Mouse (Mus musculus) lung, embryonic 15.5 days (tissue): ENCODE results near the gene Dscam. TPM values are rescaled to one million over a fixed set of nuclear protein-coding genes. Genes with fewer than 3 reads are reported as not detected.

Source experiments
- ATAC-seq: fragments of 200-750 bp; cut with Nextera tagmentation; 2 replicates; pipeline ENCODE4 v1.8.0; 2017; ENCODE audit warnings: moderate number of reproducible peaks, borderline replicate concordance; ENCODE audit not compliant: low FRiP score, low TSS enrichment; ENCODE audit errors: extremely low read depth
- H3K27ac ChIP-seq: fragments of 300-500 bp; sonication (generic); 2 replicates; pipeline ENCODE4 v1.5.1; 2015; ENCODE audit warnings: moderate library complexity, mild to moderate bottlenecking, inconsistent platforms
- H3K27me3 ChIP-seq: fragments of 300-500 bp; sonication (generic); 2 replicates; pipeline ENCODE4 v1.6.1; 2015; ENCODE audit warnings: inconsistent platforms
- H3K36me3 ChIP-seq: fragments of 300-500 bp; sonication (generic); 2 replicates; pipeline ENCODE4 v1.6.1; 2015; ENCODE audit warnings: inconsistent platforms
- H3K4me1 ChIP-seq: fragments of 300-500 bp; sonication (generic); 2 replicates; pipeline ENCODE4 v1.6.1; 2015; ENCODE audit warnings: inconsistent platforms
- H3K4me2 ChIP-seq: fragments of 300-500 bp; sonication (generic); 2 replicates; pipeline ENCODE4 v1.6.1; 2015; ENCODE audit warnings: inconsistent platforms, mild to moderate bottlenecking, moderate library complexity
- H3K4me3 ChIP-seq: fragments of 300-500 bp; sonication (generic); 2 replicates; pipeline ENCODE4 v1.5.1; 2015; ENCODE audit warnings: mild to moderate bottlenecking, inconsistent platforms
- H3K9ac ChIP-seq: fragments of 300-500 bp; sonication (generic); 2 replicates; pipeline ENCODE4 v1.6.1; 2015; ENCODE audit warnings: inconsistent platforms
- H3K9me3 ChIP-seq: fragments of 300-500 bp; sonication (generic); 2 replicates; pipeline ENCODE4 v1.6.1; 2016; ENCODE audit warnings: inconsistent platforms
- WGBS: fragments of 180-500 bp; shearing (Covaris S2); methylation state at CpG from one replicate; pipeline ENCODE4 v1.1.7; 2015; 5-methylcytosine and 5-hydroxymethylcytosine counted together
- polyA plus RNA-seq: library from polyadenylated mRNA; unstranded; fragments of >200 nt; fragmentation: Nextera tagmentation; extraction: Ambion mirVana; gene quantifications from 2 replicates; pipeline ENCODE4 v1.2.1, GENCODE M21; 2015

Dscam gene
- polyA plus RNA-seq, 1 experiment from 2014 or later = not detected

GRCm38 (mm10) chr16:96723066-96723669 lies 447.4 kb downstream of the Dscam start:
- Histone ChIP-seq H3K9ac (no peak overlapping the region), H3K4me3 (no peak overlapping the region), H3K9me3 (no peaks in the 10 kb centered on the region), H3K4me2 (no peak overlapping the region), H3K27ac (no peak overlapping the region), H3K4me1 (no peaks in the 10 kb centered on the region), H3K27me3 (no peaks in the 10 kb centered on the region), H3K36me3 (no peaks in the 10 kb centered on the region)
- no peak; the same call in 1 of the 2 replicates for ATAC-seq
- WGBS = 67% methylated on average over 2 of the region's 2 CpGs

GRCm38 (mm10) chr16:96722135-96722534 lies 448.4 kb downstream of the Dscam start:
- H3K4me2 ChIP-seq = no peak overlapping the region
- H3K4me3 ChIP-seq = no peak overlapping the region
- no peaks in the 10 kb centered on the region for H3K9me3 ChIP-seq
- H3K27me3 ChIP-seq = no peaks in the 10 kb centered on the region
- no peaks in the 10 kb centered on the region for H3K36me3 ChIP-seq
- no peak for ATAC-seq
- H3K27ac ChIP-seq = no peak overlapping the region
- no peaks in the 10 kb centered on the region for H3K4me1 ChIP-seq
- no peak overlapping the region for H3K9ac ChIP-seq
- 45% methylated on average over 3 of the region's 3 CpGs for WGBS

- Histone ChIP-seq H3K27me3 (no peaks in the 10 kb centered on the region), H3K27ac (no peak overlapping the region), H3K9me3 (no peaks in the 10 kb centered on the region), H3K4me2 (no peak overlapping the region), H3K36me3 (no peaks in the 10 kb centered on the region), H3K9ac (no peak overlapping the region), H3K4me1 (no peaks in the 10 kb centered on the region), H3K4me3 (no peak overlapping the region)
- WGBS = 58% methylated on average over 9 of the region's 9 CpGs
- ATAC-seq = no peak
Measured at GRCm38 (mm10) chr16:96721241-96721640, 449.3 kb downstream of the Dscam start.

GRCm38 (mm10) chr16:96720666-96721065 lies 449.9 kb downstream of the Dscam start:
- WGBS = 59% methylated on average over 5 of the region's 5 CpGs
- ATAC-seq = no peak

GRCm38 (mm10) chr16:96718221-96718620 lies 452.3 kb downstream of the Dscam start:
- Histone ChIP-seq H3K27me3 (no peaks in the 10 kb centered on the region), H3K36me3 (no peaks in the 10 kb centered on the region), H3K9ac (no peak overlapping the region), H3K27ac (no peak overlapping the region), H3K4me2 (no peak overlapping the region), H3K4me3 (no peak overlapping the region), H3K9me3 (no peaks in the 10 kb centered on the region), H3K4me1 (no peaks in the 10 kb centered on the region)
- WGBS = 0% methylated on average over 2 of the region's 2 CpGs
- ATAC-seq = no peak

More at GRCm38 (mm10) chr16:96720666-96721065, 449.9 kb downstream of the Dscam start:
- H3K36me3 ChIP-seq = no peaks in the 10 kb centered on the region
- no peak overlapping the region for H3K4me3 ChIP-seq
- no peaks in the 10 kb centered on the region for H3K27me3 ChIP-seq
- H3K27ac ChIP-seq = no peak overlapping the region
- no peaks in the 10 kb centered on the region for H3K9me3 ChIP-seq
- no peaks in the 10 kb centered on the region for H3K4me1 ChIP-seq
- H3K4me2 ChIP-seq = no peak overlapping the region
- H3K9ac ChIP-seq = no peak overlapping the region

GRCm38 (mm10) chr16:96716633-96717032 lies 453.9 kb downstream of the Dscam start:
- Histone ChIP-seq H3K27ac (no peak overlapping the region), H3K4me2 (no peak overlapping the region), H3K4me3 (no peak overlapping the region), H3K9me3 (no peaks in the 10 kb centered on the region), H3K4me1 (no peaks in the 10 kb centered on the region), H3K9ac (no peak overlapping the region), H3K27me3 (no peaks in the 10 kb centered on the region), H3K36me3 (no peaks in the 10 kb centered on the region)
- WGBS = 79% methylated on average over 2 of the region's 2 CpGs
- no peak for ATAC-seq

GRCm38 (mm10) chr16:96711935-96712334 lies 458.6 kb downstream of the Dscam start:
- no peak overlapping the region for H3K4me3 ChIP-seq
- no peaks in the 10 kb centered on the region for H3K9me3 ChIP-seq
- 39% methylated on average over 4 of the region's 4 CpGs for WGBS
- no peak overlapping the region for H3K4me2 ChIP-seq
- no peaks in the 10 kb centered on the region for H3K36me3 ChIP-seq
- H3K27me3 ChIP-seq = no peaks in the 10 kb centered on the region
- no peak for ATAC-seq
- H3K9ac ChIP-seq = no peak overlapping the region
- no peak overlapping the region for H3K27ac ChIP-seq
- no peaks in the 10 kb centered on the region for H3K4me1 ChIP-seq

GRCm38 (mm10) chr16:96700551-96700950 lies 470.0 kb downstream of the Dscam start:
- 70% methylated on average over 3 of the region's 3 CpGs for whole genome bisulfite sequencing

GRCm38 (mm10) chr16:96695882-96696281 lies 474.7 kb downstream of the Dscam start:
- no peaks in the 10 kb centered on the region for H3K9me3 ChIP-seq
- no peaks in the 10 kb centered on the region for H3K4me1 ChIP-seq
- no peak overlapping the region for H3K4me3 ChIP-seq
- no peak overlapping the region for H3K4me2 ChIP-seq
- no peaks in the 10 kb centered on the region for H3K36me3 ChIP-seq
- no peak overlapping the region for H3K27ac ChIP-seq
- 73% methylated on average over 4 of the region's 4 CpGs for WGBS
- ATAC-seq = no peak
- H3K9ac ChIP-seq = no peak overlapping the region
- no peaks in the 10 kb centered on the region for H3K27me3 ChIP-seq

More at GRCm38 (mm10) chr16:96700551-96700950, 470.0 kb downstream of the Dscam start:
- Histone ChIP-seq H3K9ac (no peak overlapping the region), H3K36me3 (no peaks in the 10 kb centered on the region), H3K27me3 (no peaks in the 10 kb centered on the region), H3K27ac (no peak overlapping the region), H3K4me1 (no peaks in the 10 kb centered on the region), H3K4me2 (no peak overlapping the region), H3K4me3 (no peak overlapping the region), H3K9me3 (no peaks in the 10 kb centered on the region)
- ATAC-seq = no peak

GRCm38 (mm10) chr16:96691576-96691975 lies 479.0 kb downstream of the Dscam start:
- WGBS = 68% methylated on average over 6 of the region's 6 CpGs
- Histone ChIP-seq H3K4me3 (no peak overlapping the region), H3K4me2 (no peak overlapping the region), H3K9ac (no peak overlapping the region), H3K27me3 (no peaks in the 10 kb centered on the region), H3K36me3 (no peaks in the 10 kb centered on the region), H3K27ac (no peak overlapping the region), H3K9me3 (no peaks in the 10 kb centered on the region), H3K4me1 (no peaks in the 10 kb centered on the region)
- no peak for ATAC-seq

- Histone ChIP-seq H3K9ac (no peak overlapping the region), H3K27ac (no peak overlapping the region), H3K4me3 (no peak overlapping the region), H3K9me3 (no peaks in the 10 kb centered on the region), H3K4me2 (no peak overlapping the region), H3K27me3 (no peaks in the 10 kb centered on the region), H3K4me1 (no peaks in the 10 kb centered on the region), H3K36me3 (no peaks in the 10 kb centered on the region)
- WGBS = 0% methylated on average over 1 of the region's 2 CpGs
- no peak for ATAC-seq
Measured at GRCm38 (mm10) chr16:96690052-96690451, 480.5 kb downstream of the Dscam start.

GRCm38 (mm10) chr16:96689419-96689818 lies 481.1 kb downstream of the Dscam start:
- Histone ChIP-seq H3K27ac (no peak overlapping the region), H3K9ac (no peak overlapping the region), H3K4me1 (no peaks in the 10 kb centered on the region), H3K9me3 (no peaks in the 10 kb centered on the region), H3K27me3 (no peaks in the 10 kb centered on the region), H3K36me3 (no peaks in the 10 kb centered on the region), H3K4me3 (no peak overlapping the region), H3K4me2 (no peak overlapping the region)
- WGBS = 31% methylated on average over 1 of the region's 1 CpGs
- ATAC-seq = no peak

- H3K27me3 ChIP-seq = no peaks in the 10 kb centered on the region
- H3K4me2 ChIP-seq = no peak overlapping the region
- H3K9me3 ChIP-seq = no peaks in the 10 kb centered on the region
- H3K36me3 ChIP-seq = no peaks in the 10 kb centered on the region
- no peaks in the 10 kb centered on the region for H3K4me1 ChIP-seq
- H3K4me3 ChIP-seq = no peak overlapping the region
- H3K27ac ChIP-seq = no peak overlapping the region
- H3K9ac ChIP-seq = no peak overlapping the region
- 84% methylated on average over 14 of the region's 14 CpGs for WGBS
- ATAC-seq = no peak
Measured at GRCm38 (mm10) chr16:96685065-96685464, 485.5 kb downstream of the Dscam start.
